Mouse (Mus musculus): ENCODE results near the gene Tes. TPM values are rescaled to one million over a fixed set of nuclear protein-coding genes. Genes with fewer than 3 reads are reported as not detected.
A peak's percentile ranks its signal among the peaks of the same experiment; 100 is the strongest.

The Tes gene
- polyA plus RNA-seq, 1 experiment from 2014 or later = 96.9 TPM

- WGBS = 80% methylated on average over 3 of the region's 3 CpGs
- H3K9ac ChIP-seq (ENCODE audit: low read length) = no peak overlapping the region
- H3K27ac ChIP-seq (ENCODE audit: low read length) = no peak overlapping the region
- no peaks in the 10 kb centered on the region for H3K36me3 ChIP-seq (ENCODE audit: control insufficient read depth, insufficient read depth, low read length)
- H3K9me3 ChIP-seq (replicated peaks; ENCODE audit: control insufficient read depth, low read length) = no peaks in the 10 kb centered on the region
- ATAC-seq (ENCODE audit: insufficient read depth, low FRiP score) = no peak
- peaks cover 7% of the 10 kb centered on the region; the same call in 1 of the 2 replicates for H3K4me1 ChIP-seq (ENCODE audit: control insufficient read depth, insufficient read depth, low read length)
- no peaks in the 10 kb centered on the region for H3K27me3 ChIP-seq (ENCODE audit: control insufficient read depth, insufficient read depth, low read length)
- no peak overlapping the region for H3K4me3 ChIP-seq (replicated peaks; ENCODE audit: low read length)
- H3K4me2 ChIP-seq (ENCODE audit: low read depth, low read length) = no peak overlapping the region
Measured at GRCm38 (mm10) chr6:17071899-17072298, 7.0 kb downstream of the Tes start.

DNA sequence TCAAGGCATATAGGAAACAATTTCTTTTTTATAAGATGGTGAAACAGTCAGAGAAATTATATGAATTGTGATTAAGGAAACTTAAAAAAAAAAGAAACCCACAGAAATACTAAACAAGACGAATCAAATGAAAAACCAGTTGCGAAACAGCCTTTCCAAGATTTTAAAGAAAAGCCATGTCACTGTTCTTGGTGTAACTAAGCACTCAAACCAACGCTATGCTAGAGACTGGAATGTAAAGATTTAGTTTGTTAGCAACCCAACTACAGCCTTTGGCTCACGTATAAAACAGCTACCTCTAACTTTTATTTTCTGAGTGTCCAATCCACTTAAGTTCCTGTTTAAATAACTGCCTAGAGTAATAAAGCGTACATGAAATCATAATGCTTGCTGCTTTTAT, 7.4 kb downstream of the Tes start:
- WGBS = 76% methylated on average over 5 of the region's 5 CpGs

DNA sequence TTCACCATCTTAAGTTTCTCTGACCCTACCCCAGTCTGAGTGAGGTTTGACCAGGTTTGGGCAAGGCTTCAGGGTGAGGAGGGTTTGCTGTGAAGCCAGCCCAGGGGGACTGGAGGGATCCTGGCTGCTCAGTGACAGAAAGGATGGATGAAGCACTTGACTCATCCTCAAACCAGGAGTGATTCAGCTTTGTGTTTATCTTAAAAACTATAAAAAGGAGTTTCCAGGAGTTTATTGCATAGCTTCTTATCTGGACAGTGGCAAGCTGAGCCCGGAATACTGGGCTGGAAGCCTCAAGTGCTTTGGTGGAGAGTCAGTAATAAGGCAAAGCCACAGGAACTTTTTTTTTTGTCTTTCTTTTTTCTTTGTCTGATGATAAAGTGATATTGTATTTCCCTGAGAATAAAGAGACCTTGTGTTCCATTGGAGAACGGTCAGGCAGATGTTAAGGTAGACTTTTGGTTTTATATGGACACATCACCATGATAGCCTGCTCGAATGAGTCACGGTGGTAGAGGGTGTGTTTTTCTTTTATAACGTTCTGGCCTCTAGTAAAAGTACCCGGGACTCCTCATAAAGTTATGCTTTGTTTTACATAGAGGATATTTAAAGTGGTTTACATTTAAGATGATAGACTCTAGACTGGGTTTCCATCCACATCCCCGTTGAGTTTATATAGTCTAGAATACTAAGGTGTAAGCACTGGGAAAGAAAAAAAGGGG, 8.0 kb downstream of the Tes start:
- no peak for ATAC-seq (ENCODE audit: insufficient read depth, low FRiP score)
- Histone ChIP-seq H3K9ac (ENCODE audit: low read length) (no peak overlapping the region), H3K36me3 (ENCODE audit: control insufficient read depth, insufficient read depth, low read length) (no peaks in the 10 kb centered on the region), H3K27ac (ENCODE audit: low read length) (no peak overlapping the region), H3K4me3 (replicated peaks; ENCODE audit: low read length) (no peak overlapping the region), H3K4me2 (ENCODE audit: low read depth, low read length) (no peak overlapping the region), H3K27me3 (ENCODE audit: control insufficient read depth, insufficient read depth, low read length) (no peaks in the 10 kb centered on the region), H3K4me1 (ENCODE audit: control insufficient read depth, insufficient read depth, low read length) (peaks cover 10% of the 10 kb centered on the region), H3K9me3 (replicated peaks; ENCODE audit: control insufficient read depth, low read length) (no peaks in the 10 kb centered on the region)
- 63% methylated on average over 7 of the region's 7 CpGs for WGBS

More for the DNA sequence above, 7.4 kb downstream of the Tes start:
- H3K36me3 ChIP-seq (ENCODE audit: control insufficient read depth, insufficient read depth, low read length) = no peaks in the 10 kb centered on the region
- no peaks in the 10 kb centered on the region for H3K9me3 ChIP-seq (replicated peaks; ENCODE audit: control insufficient read depth, low read length)
- H3K4me1 ChIP-seq (ENCODE audit: control insufficient read depth, insufficient read depth, low read length) = peaks cover 9% of the 10 kb centered on the region
- no peak overlapping the region for H3K9ac ChIP-seq (ENCODE audit: low read length)
- H3K27me3 ChIP-seq (ENCODE audit: control insufficient read depth, insufficient read depth, low read length) = no peaks in the 10 kb centered on the region
- no peak for ATAC-seq (ENCODE audit: insufficient read depth, low FRiP score)
- no peak overlapping the region for H3K4me3 ChIP-seq (replicated peaks; ENCODE audit: low read length)
- H3K4me2 ChIP-seq (ENCODE audit: low read depth, low read length) = no peak overlapping the region
- no peak overlapping the region for H3K27ac ChIP-seq (ENCODE audit: low read length)

DNA sequence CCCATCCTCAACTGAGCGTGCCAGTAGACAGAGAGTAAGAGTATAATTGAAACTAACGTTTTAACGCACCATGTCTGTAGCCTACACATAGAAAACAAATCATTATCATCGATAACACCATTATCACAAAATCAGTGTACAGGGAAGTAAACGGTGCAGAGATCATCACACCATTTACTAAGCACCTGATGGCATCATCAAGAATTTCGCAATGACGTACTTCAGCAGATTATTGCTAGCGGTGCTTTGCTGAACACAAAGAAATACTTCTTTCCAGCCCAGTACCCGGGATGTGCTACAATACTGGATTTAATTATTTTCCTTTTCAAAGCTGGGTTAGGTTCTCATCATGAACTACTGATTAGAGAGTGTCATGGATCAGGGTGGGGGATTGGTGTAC, 12.3 kb downstream of the Tes start:
- Histone ChIP-seq H3K4me1 (ENCODE audit: control insufficient read depth, insufficient read depth, low read length) (peaks cover 19% of the 10 kb centered on the region), H3K4me2 (ENCODE audit: low read depth, low read length) (no peak overlapping the region), H3K9ac (ENCODE audit: low read length) (no peak overlapping the region), H3K27ac (ENCODE audit: low read length) (no peak overlapping the region), H3K4me3 (replicated peaks; ENCODE audit: low read length) (no peak overlapping the region), H3K27me3 (ENCODE audit: control insufficient read depth, insufficient read depth, low read length) (no peaks in the 10 kb centered on the region), H3K9me3 (replicated peaks; ENCODE audit: control insufficient read depth, low read length) (no peaks in the 10 kb centered on the region), H3K36me3 (ENCODE audit: control insufficient read depth, insufficient read depth, low read length) (no peaks in the 10 kb centered on the region)
- WGBS = 80% methylated on average over 9 of the region's 9 CpGs
- no peak for ATAC-seq (ENCODE audit: insufficient read depth, low FRiP score)

DNA sequence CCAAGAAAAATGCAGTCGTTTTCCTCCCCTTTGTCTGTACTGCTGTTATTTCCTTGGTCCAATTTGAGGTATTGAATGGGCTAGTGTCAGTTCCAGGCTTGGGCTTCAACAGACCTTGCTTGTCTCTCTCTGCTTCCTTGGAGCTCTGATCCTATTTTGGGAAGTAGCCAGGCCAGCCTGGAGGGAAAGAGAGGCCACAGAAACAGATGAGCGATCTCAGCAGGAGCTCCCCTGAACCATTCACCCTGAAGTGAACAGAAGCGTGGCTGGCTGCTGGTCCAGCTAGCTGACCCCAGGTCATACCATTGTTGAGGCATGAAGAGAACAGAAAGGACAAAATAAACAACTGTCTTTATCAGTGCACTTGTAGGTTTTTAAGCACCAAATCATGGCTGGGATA, 12.8 kb downstream of the Tes start:
- 29% methylated on average over 3 of the region's 3 CpGs for WGBS

DNA sequence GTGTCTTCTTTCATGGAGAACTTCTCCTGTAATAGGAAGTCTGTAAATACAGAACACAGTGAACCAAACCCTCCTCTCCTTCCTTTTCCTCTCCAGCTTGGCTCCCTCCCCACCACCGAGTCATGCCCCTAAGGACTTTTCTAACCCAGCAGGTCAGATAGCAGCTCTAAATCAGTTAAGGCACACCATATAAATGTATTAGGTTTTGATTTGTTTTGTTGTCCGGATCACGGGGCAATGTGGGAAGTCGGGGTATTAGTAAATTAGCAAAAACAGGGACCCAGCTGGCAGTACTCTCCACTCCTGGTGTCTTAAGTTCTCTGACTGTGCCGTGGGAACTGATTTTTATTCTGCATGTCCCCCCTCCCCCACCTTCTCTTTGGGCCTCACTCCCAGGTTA, 14.4 kb downstream of the Tes start:
- WGBS = 60% methylated on average over 5 of the region's 5 CpGs
- no peak for ATAC-seq (ENCODE audit: insufficient read depth, low FRiP score)
- Histone ChIP-seq H3K27ac (ENCODE audit: low read length) (peak overlapping the region; percentile 27; the same call in 1 of the 2 replicates), H3K4me2 (ENCODE audit: low read depth, low read length) (no peak overlapping the region), H3K9me3 (replicated peaks; ENCODE audit: control insufficient read depth, low read length) (no peaks in the 10 kb centered on the region), H3K36me3 (ENCODE audit: control insufficient read depth, insufficient read depth, low read length) (no peaks in the 10 kb centered on the region), H3K4me1 (ENCODE audit: control insufficient read depth, insufficient read depth, low read length) (peaks cover 19% of the 10 kb centered on the region), H3K27me3 (ENCODE audit: control insufficient read depth, insufficient read depth, low read length) (no peaks in the 10 kb centered on the region), H3K4me3 (replicated peaks; ENCODE audit: low read length) (no peak overlapping the region), H3K9ac (ENCODE audit: low read length) (no peak overlapping the region)

More for the DNA sequence above, 12.8 kb downstream of the Tes start:
- H3K27me3 ChIP-seq (ENCODE audit: control insufficient read depth, insufficient read depth, low read length) = no peaks in the 10 kb centered on the region
- H3K4me3 ChIP-seq (replicated peaks; ENCODE audit: low read length) = no peak overlapping the region
- no peaks in the 10 kb centered on the region for H3K9me3 ChIP-seq (replicated peaks; ENCODE audit: control insufficient read depth, low read length)
- H3K27ac ChIP-seq (ENCODE audit: low read length) = no peak overlapping the region
- H3K4me1 ChIP-seq (ENCODE audit: control insufficient read depth, insufficient read depth, low read length) = peaks cover 19% of the 10 kb centered on the region
- H3K4me2 ChIP-seq (ENCODE audit: low read depth, low read length) = no peak overlapping the region
- H3K36me3 ChIP-seq (ENCODE audit: control insufficient read depth, insufficient read depth, low read length) = no peaks in the 10 kb centered on the region
- ATAC-seq (ENCODE audit: insufficient read depth, low FRiP score) = 0 out of 2 replicates have a peak, but pooled peaks have one; percentile 21
- no peak overlapping the region for H3K9ac ChIP-seq (ENCODE audit: low read length)

DNA sequence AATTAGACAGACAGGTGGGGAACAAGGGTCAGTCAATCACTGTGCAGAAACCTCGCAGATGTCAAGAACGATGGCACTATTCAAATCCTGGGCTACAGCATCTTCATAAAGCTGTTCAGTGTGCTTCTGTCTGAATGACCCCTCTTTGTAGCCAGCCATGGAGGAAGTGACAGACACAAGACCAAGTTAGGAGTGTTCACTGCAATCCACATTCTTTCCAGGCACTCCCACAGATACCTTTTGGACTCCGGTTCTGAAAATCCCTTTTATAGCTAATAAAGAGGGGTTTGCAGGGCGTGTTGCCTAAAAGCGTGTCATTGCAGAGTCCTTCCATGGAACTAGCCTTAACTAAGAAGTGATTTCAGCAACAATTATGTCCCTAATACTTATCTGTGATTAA, 14.9 kb downstream of the Tes start:
- Histone ChIP-seq H3K27ac (ENCODE audit: low read length) (peak overlapping the region; percentile 27; the same call in 1 of the 2 replicates), H3K4me2 (ENCODE audit: low read depth, low read length) (no peak overlapping the region), H3K9ac (ENCODE audit: low read length) (no peak overlapping the region), H3K9me3 (replicated peaks; ENCODE audit: control insufficient read depth, low read length) (no peaks in the 10 kb centered on the region), H3K4me1 (ENCODE audit: control insufficient read depth, insufficient read depth, low read length) (peaks cover 19% of the 10 kb centered on the region), H3K36me3 (ENCODE audit: control insufficient read depth, insufficient read depth, low read length) (no peaks in the 10 kb centered on the region), H3K27me3 (ENCODE audit: control insufficient read depth, insufficient read depth, low read length) (no peaks in the 10 kb centered on the region), H3K4me3 (replicated peaks; ENCODE audit: low read length) (no peak overlapping the region)
- WGBS = 58% methylated on average over 5 of the region's 5 CpGs
- no peak for ATAC-seq (ENCODE audit: insufficient read depth, low FRiP score)

DNA sequence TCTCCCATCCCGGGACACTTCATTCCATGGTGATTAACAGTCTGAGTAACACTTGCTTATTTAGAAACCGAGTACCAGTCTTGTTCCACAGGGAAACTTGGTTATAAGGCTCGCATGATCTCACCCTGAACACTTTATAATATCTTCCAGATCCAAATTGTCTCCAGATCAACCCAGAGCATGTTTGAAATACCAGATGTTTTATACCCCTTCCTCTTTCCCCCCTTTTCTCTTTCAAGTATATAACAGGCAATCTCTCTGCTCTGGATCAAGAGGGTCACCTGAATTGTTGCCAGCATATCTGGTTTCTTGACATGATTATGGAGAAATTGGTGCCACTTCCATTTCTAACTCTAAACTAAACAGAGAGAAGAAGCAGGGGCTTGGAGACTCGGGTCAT, 17.3 kb downstream of the Tes start:
- 58% methylated on average over 4 of the region's 4 CpGs for WGBS
- Histone ChIP-seq H3K36me3 (ENCODE audit: control insufficient read depth, insufficient read depth, low read length) (no peaks in the 10 kb centered on the region), H3K4me2 (ENCODE audit: low read depth, low read length) (no peak overlapping the region), H3K27ac (ENCODE audit: low read length) (no peak overlapping the region), H3K9me3 (replicated peaks; ENCODE audit: control insufficient read depth, low read length) (no peaks in the 10 kb centered on the region), H3K27me3 (ENCODE audit: control insufficient read depth, insufficient read depth, low read length) (no peaks in the 10 kb centered on the region), H3K4me1 (ENCODE audit: control insufficient read depth, insufficient read depth, low read length) (peaks cover 23% of the 10 kb centered on the region), H3K9ac (ENCODE audit: low read length) (no peak overlapping the region), H3K4me3 (replicated peaks; ENCODE audit: low read length) (no peak overlapping the region)
- ATAC-seq (ENCODE audit: insufficient read depth, low FRiP score) = no peak

- Histone ChIP-seq H3K27ac (ENCODE audit: low read length) (no peak overlapping the region), H3K27me3 (ENCODE audit: control insufficient read depth, insufficient read depth, low read length) (no peaks in the 10 kb centered on the region), H3K9me3 (replicated peaks; ENCODE audit: control insufficient read depth, low read length) (no peaks in the 10 kb centered on the region), H3K9ac (ENCODE audit: low read length) (no peak overlapping the region), H3K4me3 (replicated peaks; ENCODE audit: low read length) (no peak overlapping the region), H3K4me2 (ENCODE audit: low read depth, low read length) (no peak overlapping the region), H3K36me3 (ENCODE audit: control insufficient read depth, insufficient read depth, low read length) (no peaks in the 10 kb centered on the region), H3K4me1 (ENCODE audit: control insufficient read depth, insufficient read depth, low read length) (peaks cover 17% of the 10 kb centered on the region)
- WGBS = 56% methylated on average over 5 of the region's 5 CpGs
- ATAC-seq (ENCODE audit: insufficient read depth, low FRiP score) = no peak
Measured at GRCm38 (mm10) chr6:17082800-17083199, 17.9 kb downstream of the Tes start.
